Mouse (Mus musculus) CH12F3 (cell line): ENCODE data around the gene Arl2bp.

Experiments
- in situ Hi-C: fragments of 300-500 bp; cut with MboI; formaldehyde crosslinking; loops from 2 replicates; pipeline ENCODE4 v1.14.3; 2020; ENCODE audit warnings: low sequenced_read_pairs

The Arl2bp gene

GRCm38 (mm10) chr8:94666456-94667308 lies at the start of gene Arl2bp:
Arl2bp (plus strand) TSS chr8:94666600.
- in situ Hi-C loops, result no loop called here

- in situ Hi-C loops, result no loop called here
These were observed 41.5 kb upstream of the Arl2bp start for GRCm38 (mm10) chr8:94624885-94625284.

- in situ Hi-C loops, result no loop called here
These were observed 32.7 kb upstream of the Arl2bp start for GRCm38 (mm10) chr8:94633564-94634194.

- in situ Hi-C loops, result no loop called here
These were observed 32.2 kb upstream of the Arl2bp start for GRCm38 (mm10) chr8:94634211-94634610.

- in situ Hi-C loops, result no loop called here
These were observed 25.2 kb upstream of the Arl2bp start for GRCm38 (mm10) chr8:94641183-94641582.

GRCm38 (mm10) chr8:94641938-94642337 lies 24.5 kb upstream of the Arl2bp start:
- in situ Hi-C loops, result no loop called here

GRCm38 (mm10) chr8:94645202-94645601 lies 21.2 kb upstream of the Arl2bp start:
- in situ Hi-C loops, result no loop called here

GRCm38 (mm10) chr8:94646165-94646564 lies 20.2 kb upstream of the Arl2bp start:
- in situ Hi-C loops, result no loop called here

GRCm38 (mm10) chr8:94649496-94649895 lies 16.9 kb upstream of the Arl2bp start:
- in situ Hi-C loops, result no loop called here

- in situ Hi-C loops, result no loop called here
These were observed 13.4 kb upstream of the Arl2bp start for GRCm38 (mm10) chr8:94652951-94653350.

GRCm38 (mm10) chr8:94654994-94655393 lies 11.4 kb upstream of the Arl2bp start:
- in situ Hi-C loops, result no loop called here

- in situ Hi-C loops, result no loop called here
These were observed 8.4 kb upstream of the Arl2bp start for GRCm38 (mm10) chr8:94658031-94658430.

- in situ Hi-C loops, result no loop called here
These were observed 6.0 kb upstream of the Arl2bp start for GRCm38 (mm10) chr8:94660418-94660817.

- in situ Hi-C loops, result no loop called here
These were observed 1.7 kb upstream of the Arl2bp start for GRCm38 (mm10) chr8:94664722-94665121.

GRCm38 (mm10) chr8:94674384-94674783 lies 8.0 kb downstream of the Arl2bp start:
- in situ Hi-C loops, result no loop called here

- in situ Hi-C loops, result no loop called here
These were observed 9.5 kb downstream of the Arl2bp start for GRCm38 (mm10) chr8:94675923-94676322.

- in situ Hi-C loops, result no loop called here
These were observed 12.2 kb downstream of the Arl2bp start for GRCm38 (mm10) chr8:94678582-94678981.

- in situ Hi-C loops, result no loop called here
These were observed 14.0 kb downstream of the Arl2bp start for GRCm38 (mm10) chr8:94680414-94680813.

- in situ Hi-C loops, result no loop called here
These were observed 16.5 kb downstream of the Arl2bp start for GRCm38 (mm10) chr8:94682732-94683524.

GRCm38 (mm10) chr8:94684287-94684686 lies 17.9 kb downstream of the Arl2bp start:
- in situ Hi-C loops, result no loop called here

GRCm38 (mm10) chr8:94685953-94686352 lies 19.6 kb downstream of the Arl2bp start:
- in situ Hi-C loops, result no loop called here
